Mouse (Mus musculus): ENCODE results near the gene B230217C12Rik. TPM values are rescaled to one million over a fixed set of nuclear protein-coding genes. Genes with fewer than 3 reads are reported as not detected.
A peak's percentile ranks its signal among the peaks of the same experiment; 100 is the strongest.

B230217C12Rik gene
- polyA plus RNA-seq, 1 experiment from 2014 or later, result 6.8 TPM

DNA sequence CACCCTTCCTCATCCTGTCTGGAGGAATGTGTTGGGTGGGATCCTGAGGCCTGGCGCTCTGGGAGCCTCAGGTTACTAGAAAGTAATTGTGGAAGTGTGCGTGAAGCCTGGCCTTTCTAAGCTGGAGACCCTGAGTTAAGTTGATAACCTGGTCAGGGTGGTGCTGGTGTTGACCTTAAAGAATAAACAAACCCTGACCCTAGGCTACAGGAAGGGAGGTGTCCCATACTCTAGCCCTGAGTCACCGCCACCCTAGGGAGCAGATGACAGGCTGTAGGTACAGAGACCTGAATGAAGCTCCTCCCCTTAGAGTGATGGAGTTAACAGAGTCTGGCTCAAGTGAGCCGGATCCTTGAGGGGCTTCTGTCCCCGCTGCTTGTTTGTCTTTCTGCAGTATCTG, 36.7 kb upstream of the B230217C12Rik start:
- no peak for TF ChIP-seq CTCF (IDR thresholded peaks at IDR 0.05; ENCODE audit: low read depth)
- 46% methylated on average over 5 of the region's 5 CpGs for WGBS
- Histone ChIP-seq H3K4me1 (ENCODE audit: insufficient read depth) (peaks cover 64% of the 10 kb centered on the region), H3K36me3 (ENCODE audit: insufficient read depth) (peaks cover 24% of the 10 kb centered on the region), H3K27me3 (ENCODE audit: insufficient read depth, low read length) (no peaks in the 10 kb centered on the region), H3K4me2 (peak overlapping the region; percentile 58), H3K4me3 (ENCODE audit: low read depth, low read length) (no peak overlapping the region), H3K9me3 (ENCODE audit: low read depth, low read length) (no peaks in the 10 kb centered on the region), H3K9ac (no peak overlapping the region), H3K27ac (ENCODE audit: low read depth) (peak overlapping the region; percentile 88)
- ATAC-seq (ENCODE audit: insufficient read depth) (no peak), DNase-seq (no peak)

DNA sequence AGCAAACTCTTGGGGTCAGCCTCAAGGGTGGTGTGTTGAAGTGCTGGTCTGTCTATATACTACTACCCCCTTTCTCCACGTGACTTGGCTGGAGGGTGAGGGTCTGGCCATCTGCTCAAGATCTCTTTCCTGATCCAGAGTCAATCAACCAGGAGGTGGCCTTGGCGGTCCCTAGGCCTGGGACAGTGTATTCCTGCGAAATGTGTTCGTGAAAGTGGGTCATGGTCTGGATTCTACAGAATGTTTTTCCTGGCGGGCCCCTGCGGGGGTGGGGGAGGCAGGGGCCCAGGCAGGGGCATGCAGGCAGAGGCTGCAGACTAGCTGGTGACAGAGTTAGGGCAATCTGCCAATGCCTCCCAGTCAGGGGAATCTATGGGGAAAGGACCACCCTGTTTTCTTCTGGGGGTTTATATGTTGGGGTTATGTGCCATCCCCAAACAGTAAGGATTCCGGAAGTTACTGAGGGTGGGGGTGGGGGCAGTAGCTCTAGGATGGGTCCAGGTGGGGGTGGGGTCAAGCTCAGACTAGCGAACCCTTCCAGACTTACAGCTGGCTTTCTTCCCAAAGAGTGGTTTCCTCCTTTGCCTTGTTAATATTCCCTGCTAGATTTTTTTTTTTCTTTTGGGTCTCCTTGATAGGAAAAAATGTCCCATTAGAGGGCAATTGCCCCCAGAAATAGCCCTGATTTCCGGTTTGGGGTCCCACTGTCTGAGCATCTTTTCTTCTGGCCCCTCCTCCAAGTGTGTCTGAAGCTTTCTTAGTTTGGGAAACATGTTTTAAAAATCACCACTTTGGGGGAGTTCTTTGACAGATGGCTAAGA, 35.5 kb upstream of the B230217C12Rik start:
- peaks cover 32% of the 10 kb centered on the region for H3K36me3 ChIP-seq (ENCODE audit: insufficient read depth)
- no peak for TF ChIP-seq CTCF (IDR thresholded peaks at IDR 0.05; ENCODE audit: low read depth)
- H3K27me3 ChIP-seq (ENCODE audit: insufficient read depth, low read length), result no peaks in the 10 kb centered on the region
- 9% methylated on average over 9 of the region's 9 CpGs for WGBS
- H3K9ac ChIP-seq, result peak overlapping the region; percentile 35
- H3K4me3 ChIP-seq (ENCODE audit: low read depth, low read length), result peak overlapping the region; percentile 6; the same call in 1 of the 2 replicates
- peak; percentile 55 for ATAC-seq (ENCODE audit: insufficient read depth)
- peaks cover 76% of the 10 kb centered on the region for H3K4me1 ChIP-seq (ENCODE audit: insufficient read depth)
- peak overlapping the region; percentile 88 for H3K27ac ChIP-seq (ENCODE audit: low read depth)
- H3K9me3 ChIP-seq (ENCODE audit: low read depth, low read length), result no peaks in the 10 kb centered on the region
- peak; percentile 91 for DNase-seq
- H3K4me2 ChIP-seq, result peak overlapping the region; percentile 58

DNA sequence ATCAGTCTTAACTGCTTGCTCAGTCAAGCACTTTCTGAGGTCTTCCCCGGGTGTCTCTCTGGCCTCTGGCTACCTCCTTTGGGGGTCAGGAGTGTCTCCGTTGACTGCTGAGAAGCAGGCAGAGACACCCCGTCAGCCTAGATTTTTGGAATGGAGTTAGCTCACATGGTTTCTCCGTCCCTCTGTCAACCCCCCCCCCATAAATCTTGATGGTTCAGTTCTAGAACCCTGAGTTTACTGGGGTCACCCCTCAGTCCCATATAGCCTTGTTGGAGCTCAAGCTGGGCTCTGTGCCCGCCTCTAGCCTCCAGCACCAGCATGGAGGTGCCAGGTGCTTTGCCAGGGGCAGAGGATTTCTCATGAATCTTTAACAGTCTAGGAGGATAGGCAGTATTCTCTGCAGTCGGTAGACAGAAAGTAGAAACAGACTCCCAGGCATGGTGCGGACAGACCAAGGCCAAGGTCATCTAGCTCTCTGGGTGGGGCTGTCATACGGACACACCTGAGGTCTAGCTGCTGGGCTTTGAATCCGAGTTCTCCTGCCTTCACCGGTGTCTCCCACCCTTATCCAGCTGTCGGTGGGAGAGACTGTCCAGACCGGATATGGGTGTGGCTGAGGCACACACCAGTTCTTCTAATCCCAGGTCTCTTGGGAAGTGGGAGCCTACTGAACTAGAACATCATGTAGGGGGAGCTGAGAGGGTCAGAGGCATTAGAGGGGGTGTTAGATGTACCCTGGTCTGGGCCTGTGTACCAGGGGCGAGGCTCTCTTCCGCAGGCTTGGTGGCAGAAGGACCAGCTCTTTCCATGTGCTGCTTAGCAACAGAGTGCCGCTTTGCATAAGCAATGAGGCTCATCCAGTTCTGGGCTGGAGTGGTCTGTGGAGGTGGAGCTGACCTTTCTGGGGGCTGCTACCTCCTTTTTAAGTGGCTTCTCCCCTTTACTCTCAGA, 34.6 kb upstream of the B230217C12Rik start:
- no peak for TF ChIP-seq CTCF (IDR thresholded peaks at IDR 0.05; ENCODE audit: low read depth)
- Histone ChIP-seq H3K4me3 (ENCODE audit: low read depth, low read length) (peak overlapping the region; percentile 6; the same call in 1 of the 2 replicates), H3K9me3 (ENCODE audit: low read depth, low read length) (no peaks in the 10 kb centered on the region), H3K4me1 (ENCODE audit: insufficient read depth) (peaks cover 83% of the 10 kb centered on the region), H3K36me3 (ENCODE audit: insufficient read depth) (peaks cover 38% of the 10 kb centered on the region), H3K9ac (peak overlapping the region; percentile 10), H3K27ac (ENCODE audit: low read depth) (peak overlapping the region; percentile 88), H3K4me2 (peak overlapping the region; percentile 58), H3K27me3 (ENCODE audit: insufficient read depth, low read length) (no peaks in the 10 kb centered on the region)
- ATAC-seq (ENCODE audit: insufficient read depth) (peak; percentile 11; the same call in 1 of the 2 replicates), DNase-seq (peak; percentile 43)
- WGBS, result 20% methylated on average over 15 of the region's 15 CpGs

DNA sequence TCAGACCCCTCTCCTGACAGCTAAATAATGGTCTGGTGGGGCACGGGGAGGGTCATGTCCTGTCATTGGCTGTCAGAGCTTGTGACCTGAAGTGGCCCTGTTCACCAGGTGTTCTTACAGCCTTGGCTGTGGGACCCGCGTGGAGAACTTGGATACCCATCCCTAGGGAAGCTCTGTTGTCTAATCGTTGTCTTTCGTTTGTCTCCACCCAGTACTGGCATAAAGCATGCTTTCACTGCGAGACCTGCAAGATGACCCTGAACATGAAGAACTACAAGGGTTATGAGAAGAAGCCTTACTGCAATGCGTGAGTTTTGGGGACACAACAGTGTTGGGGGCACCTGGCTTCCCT, 34.0 kb upstream of the B230217C12Rik start:
- H3K36me3 ChIP-seq (ENCODE audit: insufficient read depth), result peaks cover 40% of the 10 kb centered on the region
- no peak for TF ChIP-seq CTCF (IDR thresholded peaks at IDR 0.05; ENCODE audit: low read depth)
- peak overlapping the region; percentile 88; the same call in 1 of the 2 replicates for H3K27ac ChIP-seq (ENCODE audit: low read depth)
- 52% methylated on average over 7 of the region's 7 CpGs for WGBS
- peaks cover 84% of the 10 kb centered on the region for H3K4me1 ChIP-seq (ENCODE audit: insufficient read depth)
- no peaks in the 10 kb centered on the region for H3K9me3 ChIP-seq (ENCODE audit: low read depth, low read length)
- H3K4me2 ChIP-seq, result peak overlapping the region; percentile 58; the same call in 1 of the 2 replicates
- ATAC-seq (ENCODE audit: insufficient read depth), result no peak
- DNase-seq, result no peak
- no peak overlapping the region for H3K4me3 ChIP-seq (ENCODE audit: low read depth, low read length)
- no peaks in the 10 kb centered on the region for H3K27me3 ChIP-seq (ENCODE audit: insufficient read depth, low read length)
- no peak overlapping the region for H3K9ac ChIP-seq

DNA sequence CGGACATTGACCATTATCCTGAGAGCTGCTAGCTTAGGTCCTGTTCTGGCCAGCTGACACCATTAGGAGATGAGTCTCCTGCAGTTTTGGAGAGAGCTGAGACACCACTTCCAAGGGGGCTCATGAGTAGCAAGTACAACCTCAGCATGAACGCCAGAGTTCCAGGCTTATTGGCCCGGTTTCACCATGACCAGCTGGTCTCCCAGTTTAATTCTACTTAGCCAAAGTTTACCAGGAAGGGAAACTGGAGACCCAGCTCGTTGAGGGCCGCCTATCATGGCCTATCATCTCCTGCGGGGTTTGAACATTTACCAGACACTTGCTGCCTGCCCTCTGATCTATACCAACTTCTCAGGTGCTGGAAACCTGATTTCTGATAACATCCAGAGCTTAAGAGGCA, 33.0 kb upstream of the B230217C12Rik start:
- peak; percentile 52 for DNase-seq
- Histone ChIP-seq H3K27ac (ENCODE audit: low read depth) (peak overlapping the region; percentile 88), H3K9ac (no peak overlapping the region), H3K9me3 (ENCODE audit: low read depth, low read length) (no peaks in the 10 kb centered on the region), H3K36me3 (ENCODE audit: insufficient read depth) (peaks cover 44% of the 10 kb centered on the region), H3K4me1 (ENCODE audit: insufficient read depth) (peaks cover 83% of the 10 kb centered on the region), H3K27me3 (ENCODE audit: insufficient read depth, low read length) (no peaks in the 10 kb centered on the region), H3K4me3 (ENCODE audit: low read depth, low read length) (no peak overlapping the region), H3K4me2 (peak overlapping the region; percentile 44)
- 21% methylated on average over 6 of the region's 6 CpGs for WGBS
- ATAC-seq (ENCODE audit: insufficient read depth), result no peak
- TF ChIP-seq CTCF (IDR thresholded peaks at IDR 0.05; ENCODE audit: low read depth), result no peak

DNA sequence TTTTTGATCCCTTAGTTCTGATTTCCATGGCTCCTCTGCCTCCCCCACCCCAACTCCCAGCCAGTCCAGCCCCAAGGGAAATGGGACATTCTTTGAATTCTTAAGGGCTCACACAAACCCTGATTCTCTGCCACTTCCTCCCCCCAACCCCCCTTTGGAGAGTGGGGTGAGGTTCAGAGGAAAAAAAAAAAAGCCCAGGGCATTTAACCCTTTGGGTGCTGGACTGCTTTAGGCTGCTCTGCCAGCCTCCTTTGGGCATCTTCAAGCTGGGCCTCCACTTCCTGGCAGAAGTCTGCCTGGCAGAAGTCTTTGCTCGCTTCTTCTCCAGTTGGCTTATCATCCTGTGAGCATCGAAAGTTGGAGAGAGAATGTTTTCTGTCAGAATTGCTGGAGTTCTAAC, 32.5 kb upstream of the B230217C12Rik start:
- H3K36me3 ChIP-seq (ENCODE audit: insufficient read depth), result peaks cover 49% of the 10 kb centered on the region
- no peaks in the 10 kb centered on the region for H3K9me3 ChIP-seq (ENCODE audit: low read depth, low read length)
- TF ChIP-seq CTCF (IDR thresholded peaks at IDR 0.05; ENCODE audit: low read depth), result no peak
- 24% methylated on average over 2 of the region's 2 CpGs for whole genome bisulfite sequencing
- H3K4me2 ChIP-seq, result peak overlapping the region; percentile 44
- H3K9ac ChIP-seq, result peak overlapping the region; percentile 16; the same call in 1 of the 2 replicates
- peak overlapping the region; percentile 88 for H3K27ac ChIP-seq (ENCODE audit: low read depth)
- peaks cover 86% of the 10 kb centered on the region for H3K4me1 ChIP-seq (ENCODE audit: insufficient read depth)
- peak; percentile 85 for DNase-seq
- H3K27me3 ChIP-seq (ENCODE audit: insufficient read depth, low read length), result no peaks in the 10 kb centered on the region
- H3K4me3 ChIP-seq (ENCODE audit: low read depth, low read length), result no peak overlapping the region
- no peak for ATAC-seq (ENCODE audit: insufficient read depth)

All from lung, embryonic 14.5 days (tissue).